Mouse (Mus musculus): ENCODE measurements around the gene Tm4sf5.
"Not testable (repeated sequence)": the region's sequence is repeated elsewhere in the genome, so short reads cannot be mapped to it uniquely, and the experiment has no call there.

DNA sequence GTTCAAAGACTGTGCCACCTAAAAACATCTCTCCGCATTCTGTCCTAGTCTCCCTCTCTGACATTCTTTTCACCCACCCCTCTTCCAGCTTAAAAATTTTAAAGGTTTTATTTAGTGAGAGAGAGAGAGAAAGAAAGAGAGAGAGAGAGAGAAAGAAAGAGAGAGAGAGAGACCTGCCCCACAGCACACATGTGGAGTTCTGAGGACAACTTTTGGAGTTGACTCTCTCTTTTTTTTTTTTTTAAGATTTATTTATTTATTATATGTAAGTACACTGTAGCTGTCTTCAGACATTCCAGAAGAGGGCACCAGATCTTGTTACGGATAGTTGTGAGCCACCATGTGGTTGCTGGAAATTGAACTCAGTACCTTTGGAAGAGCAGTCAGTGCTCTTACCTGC lies 26.0 kb downstream of the Tm4sf5 start:
- TF ChIP-seq CTCF (IDR thresholded peaks at IDR 0.05; ENCODE audit: borderline replicate concordance, insufficient read depth, low read depth, low read length); POLR2A (IDR thresholded peaks at IDR 0.05; ENCODE audit: borderline replicate concordance, insufficient read depth, low read length): not testable (repeated sequence)

Data from cerebellum, adult 2 months (tissue).